Mouse (Mus musculus): ENCODE data around the gene Rec114.

DNA sequence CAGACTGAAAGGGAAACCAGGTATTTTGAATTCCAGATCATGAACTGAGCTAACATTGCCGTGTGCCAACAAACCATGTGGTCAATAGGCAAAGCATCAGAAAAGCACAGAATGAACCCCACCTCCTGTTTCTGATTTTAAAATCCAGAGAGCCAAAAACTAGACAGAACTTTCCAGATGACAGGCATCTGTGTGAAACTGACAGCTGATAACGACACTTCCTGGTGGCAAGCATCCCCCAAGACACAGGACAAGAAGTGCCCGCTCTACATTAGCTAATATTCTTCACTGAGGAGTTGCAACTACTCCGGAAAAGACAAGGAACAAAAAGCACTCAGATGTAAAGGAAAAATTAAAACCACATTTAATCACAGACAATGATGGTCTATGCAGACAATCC, 23.6 kb downstream of the Rec114 start:
- TF ChIP-seq CTCF (IDR thresholded peaks at IDR 0.05; ENCODE audit: extremely low read depth, insufficient read depth, insufficient read length, insufficient replicate concordance) (no peak), POLR2A (IDR thresholded peaks at IDR 0.05; ENCODE audit: low read depth, low read length) (no peak)
